20 mouse cellular contexts compared by ENCODE assay signal in the genomic region with DNA sequence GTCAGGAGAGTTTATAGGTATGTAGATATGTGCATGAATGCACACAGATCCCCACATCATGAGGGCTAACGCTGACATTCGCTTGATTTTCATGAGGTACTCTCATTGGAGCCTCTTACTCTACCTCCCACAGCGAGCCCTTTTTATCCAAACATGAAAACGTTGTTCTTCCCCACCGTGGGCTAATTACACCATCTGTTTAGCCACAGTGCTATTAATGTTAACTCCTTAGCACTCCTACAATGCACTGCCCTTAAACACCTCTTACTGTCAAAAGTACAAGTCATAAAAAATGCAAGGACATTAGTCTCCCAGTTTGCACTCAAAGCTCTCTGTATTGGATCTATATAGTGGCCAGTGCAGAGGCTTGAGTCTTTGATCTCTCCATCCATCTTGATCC.
DNase-seq lines count a peak whose midpoint lies in the region; ATAC-seq and TF ChIP-seq lines count a peak whose summit lies in the region.
"Had no signal": no experiment of that assay in that cellular context is flagged by ENCODE, and none has a peak within 500 bp of the region (broad histone marks: within the 10 kb centered on the region; RNA-seq: fewer than 3 reads in every experiment).

No protein-coding gene starts in this region.

- H3K27ac ChIP-seq in layer of hippocampus, adult 2 months, result peak overlapping the region; percentile 63; the same call in 1 of the 2 replicates
- 0 out of 2 replicates have a peak overlapping the region, but pooled peaks have one; percentile 12 for H3K27ac ChIP-seq in hindbrain, embryonic 16.5 days (ENCODE audit: low read depth, low read length)
- H3K27ac ChIP-seq: forebrain, embryonic 10.5 days; limb, embryonic 13.5 days; liver, embryonic 12.5 days; midbrain, embryonic 12.5 days; stomach, embryonic 15.5 days had no signal

- no peaks in the 10 kb centered on the region for H3K9me3 ChIP-seq in hindbrain, embryonic 16.5 days (ENCODE audit: control insufficient read depth, low read length)
- H3K9me3 ChIP-seq: forebrain, embryonic 10.5 days; limb, embryonic 13.5 days; liver, embryonic 12.5 days; midbrain, embryonic 12.5 days; stomach, embryonic 15.5 days had no signal

- ATAC-seq in hindbrain, embryonic 16.5 days, result peak; percentile 72
- ATAC-seq: intestine, embryonic 16.5 days; liver, embryonic 12.5 days had no signal

- no peaks in the 10 kb centered on the region for H3K4me1 ChIP-seq in hindbrain, embryonic 16.5 days (ENCODE audit: control insufficient read depth, insufficient read depth, low read depth, low read length)
- H3K4me1 ChIP-seq: forebrain, embryonic 10.5 days; liver, embryonic 12.5 days; midbrain, embryonic 12.5 days; stomach, embryonic 15.5 days had no signal

- TF ChIP-seq POLR2A in brain, embryonic 14.5 days (IDR thresholded peaks at IDR 0.05; ENCODE audit: borderline replicate concordance, extremely low read depth, insufficient read depth, insufficient read length, poor library complexity, severe bottlenecking), result no peak

- no peaks in the 10 kb centered on the region for H3K36me3 ChIP-seq in hindbrain, embryonic 16.5 days (ENCODE audit: control insufficient read depth, insufficient read depth, low read length)
- H3K36me3 ChIP-seq: forebrain, embryonic 10.5 days; limb, embryonic 13.5 days; liver, embryonic 12.5 days; midbrain, embryonic 12.5 days; stomach, embryonic 15.5 days had no signal

- H3K9ac ChIP-seq in hindbrain, embryonic 16.5 days (ENCODE audit: low read depth, low read length), result no peak overlapping the region
- H3K9ac ChIP-seq: limb, embryonic 13.5 days; liver, embryonic 12.5 days; midbrain, embryonic 12.5 days; stomach, embryonic 15.5 days had no signal

- 35% methylated on average over 5 of the region's 5 CpGs for WGBS in hindbrain, embryonic 16.5 days

- DNase-seq in cerebellum, postnatal 36 days, result peak; percentile 5 to 25
- no peak for DNase-seq in cerebellum, adult 18-20 months
- no peak for DNase-seq in layer of hippocampus, adult 2 months (ENCODE audit: low spot score in 2 of 2)
- DNase-seq in layer of hippocampus, adult 9-10 months (ENCODE audit: low spot score), result no peak
- DNase-seq in brain, embryonic 14.5 days (ENCODE audit: low read depth), result peak; percentile 47
- DNase-seq in left cerebral cortex, adult 18-20 months (ENCODE audit: low spot score in 2 of 2), result no peak
- DNase-seq: adrenal gland, adult 2 months; kidney, postnatal 25 days; lung, adult 18-20 months; lung, postnatal 10 days; thymus, postnatal 36 days had no signal

- no peak overlapping the region for H3K4me3 ChIP-seq in layer of hippocampus, adult 2 months
- no peak overlapping the region for H3K4me3 ChIP-seq in hindbrain, embryonic 16.5 days (ENCODE audit: low read length)
- H3K4me3 ChIP-seq: forebrain, embryonic 10.5 days; limb, embryonic 13.5 days; liver, embryonic 12.5 days; midbrain, embryonic 12.5 days; myocyte; stomach, embryonic 15.5 days had no signal

- no peaks in the 10 kb centered on the region for H3K27me3 ChIP-seq in hindbrain, embryonic 16.5 days (replicated peaks; ENCODE audit: control insufficient read depth, insufficient read depth, low read length)
- H3K27me3 ChIP-seq: limb, embryonic 13.5 days; liver, embryonic 12.5 days; midbrain, embryonic 12.5 days; stomach, embryonic 15.5 days had no signal

- no peak overlapping the region for H3K4me2 ChIP-seq in hindbrain, embryonic 16.5 days (ENCODE audit: low read length)
- H3K4me2 ChIP-seq: heart, embryonic 11.5 days; limb, embryonic 13.5 days; liver, embryonic 12.5 days; midbrain, embryonic 12.5 days; stomach, embryonic 15.5 days had no signal

- TF ChIP-seq CTCF in layer of hippocampus, adult 2 months (conservative IDR thresholded peaks at IDR 0.05), result no peak
- no peak for TF ChIP-seq CTCF in brain, embryonic 14.5 days (IDR thresholded peaks at IDR 0.05; ENCODE audit: borderline replicate concordance, extremely low read depth, insufficient read depth, insufficient read length)

Comparison
In these comparisons a context has a peak if more than half of its experiments do, and no peak if none do; other contexts are left out.
1. DNase-seq: peak in cerebellum, postnatal 36 days (2 of 2) and brain, embryonic 14.5 days (single experiment); none in cerebellum, adult 18-20 months (0 of 2), layer of hippocampus, adult 2 months (0 of 2), layer of hippocampus, adult 9-10 months (single experiment) and left cerebral cortex, adult 18-20 months (0 of 2).